Mouse (Mus musculus) CH12.LX (cell line): ENCODE data around the gene Atp6v1g2. TPM values are rescaled to one million over a fixed set of nuclear protein-coding genes. Genes with fewer than 3 reads are reported as not detected.
A peak's percentile ranks its signal among the peaks of the same experiment; 100 is the strongest.

Source experiments
- DNase-seq: peaks from one replicate; pipeline ENCODE4 v3.0.0-alpha.2; 2013; ENCODE audit errors: extremely low read depth
- H3K27ac ChIP-seq: 2 replicates; pipeline ENCODE4 v1.5.1; 2012; ENCODE audit warnings: low read depth, mild to moderate bottlenecking, control low read depth, moderate library complexity; ENCODE audit not compliant: insufficient read depth
- H3K27me3 ChIP-seq: replicated peaks from 2 replicates; pipeline ENCODE3; 2012; ENCODE audit warnings: inconsistent platforms
- H3K36me3 ChIP-seq, 2 experiments: replicated peaks in 1 of 2; 2 replicates each; pipeline versions ENCODE3 to v1.6.1; 2012; ENCODE audit warnings: inconsistent platforms in 1 of 2, low read length in 1 of 2, mild to moderate bottlenecking in 1 of 2, mixed read lengths in 1 of 2, moderate library complexity in 1 of 2; ENCODE audit not compliant: control insufficient read depth in 1 of 2, insufficient read depth in 1 of 2
- H3K4me1 ChIP-seq, 2 experiments: 2 replicates each; pipeline ENCODE4 v1.6.1; 2012; ENCODE audit warnings: inconsistent platforms in 1 of 2, moderate library complexity in 1 of 2; ENCODE audit not compliant: insufficient read depth in 2 of 2, control insufficient read depth in 1 of 2
- H3K4me2 ChIP-seq: 2 replicates; pipeline ENCODE4 v1.6.1; 2012; ENCODE audit warnings: low read depth, mild to moderate bottlenecking, control low read depth; ENCODE audit not compliant: poor library complexity, insufficient read depth, severe bottlenecking
- H3K4me3 ChIP-seq, 3 experiments: fragments of 150-350 bp in 1 of 3; sonication (generic) in 1 of 3; replicated peaks in 1 of 3; 2 replicates each; pipeline versions ENCODE3 to v1.5.1; 2011 to 2012; ENCODE audit warnings: low read depth in 2 of 3, low read length in 2 of 3, mild to moderate bottlenecking in 2 of 3, moderate library complexity in 2 of 3, control low read depth in 1 of 3, improper control_type of control experiment in 1 of 3, inconsistent platforms in 1 of 3, mixed read lengths in 1 of 3; ENCODE audit not compliant: poor library complexity in 1 of 3
- H3K79me2 ChIP-seq: replicated peaks from 2 replicates; pipeline ENCODE4 v1.6.1; 2012; ENCODE audit warnings: mild to moderate bottlenecking, moderate library complexity; ENCODE audit not compliant: control insufficient read depth, poor library complexity, insufficient read depth, severe bottlenecking; ENCODE audit errors: extremely low read depth
- H3K9ac ChIP-seq: 2 replicates; pipeline ENCODE4 v1.6.1; 2012; ENCODE audit warnings: low read depth, mild to moderate bottlenecking, control low read depth, moderate library complexity; ENCODE audit not compliant: insufficient read depth
- H3K9me3 ChIP-seq: replicated peaks from 2 replicates; pipeline ENCODE3; 2012; ENCODE audit warnings: low read length, inconsistent platforms, mixed read lengths
- BHLHE40 ChIP-seq: IDR thresholded peaks from 2 replicates; pipeline ENCODE4 v1.6.1; 2011; ENCODE audit warnings: mild to moderate bottlenecking, low read depth, low read length, improper control_type of control experiment
- CHD1 ChIP-seq: IDR thresholded peaks from 2 replicates; pipeline ENCODE4 v1.6.1; 2012; ENCODE audit warnings: low read depth, low read length, improper control_type of control experiment, inconsistent platforms
- CTCF ChIP-seq, 2 experiments: IDR thresholded peaks in 1 of 2; conservative IDR thresholded peaks in 1 of 2; 2 replicates each; pipeline ENCODE4 v1.5.1; 2011 to 2012; ENCODE audit warnings: low read depth in 2 of 2, low read length in 2 of 2, improper control_type of control experiment in 1 of 2, inconsistent platforms in 1 of 2, mild to moderate bottlenecking in 1 of 2, moderate library complexity in 1 of 2
- ELF1 ChIP-seq: IDR thresholded peaks from 2 replicates; pipeline ENCODE4 v1.6.1; 2014; ENCODE audit warnings: low read depth, mild to moderate bottlenecking, inconsistent platforms, low read length, improper control_type of control experiment
- EP300 ChIP-seq: IDR thresholded peaks from 2 replicates; pipeline ENCODE4 v1.6.1; 2011; ENCODE audit warnings: low read length, improper control_type of control experiment
- ETS1 ChIP-seq: conservative IDR thresholded peaks from 2 replicates; pipeline ENCODE4 v1.6.1; 2012; ENCODE audit warnings: low read depth, mild to moderate bottlenecking, inconsistent platforms, low read length, improper control_type of control experiment, moderate library complexity
- IRF4 ChIP-seq: IDR thresholded peaks from 2 replicates; pipeline ENCODE4 v1.6.1; 2014; ENCODE audit warnings: low read depth, mild to moderate bottlenecking, inconsistent platforms, low read length, improper control_type of control experiment
- JUN ChIP-seq: IDR thresholded peaks from 2 replicates; pipeline ENCODE4 v1.6.1; 2011; ENCODE audit warnings: low read depth, mild to moderate bottlenecking, low read length, improper control_type of control experiment, moderate library complexity; ENCODE audit not compliant: insufficient read depth
- MAX ChIP-seq: IDR thresholded peaks from 2 replicates; pipeline ENCODE4 v1.6.1; 2011; ENCODE audit warnings: low read length, improper control_type of control experiment
- MEF2A ChIP-seq: IDR thresholded peaks from 2 replicates; pipeline ENCODE4 v1.6.1; 2014; ENCODE audit warnings: low read depth, mild to moderate bottlenecking, inconsistent platforms, low read length, improper control_type of control experiment, borderline replicate concordance
- MYC ChIP-seq: IDR thresholded peaks from 2 replicates; pipeline ENCODE4 v1.6.1; 2011; ENCODE audit warnings: low read depth, mild to moderate bottlenecking, improper control_type of control experiment, low read length
- POLR2AphosphoS2 ChIP-seq: IDR thresholded peaks from 2 replicates; pipeline ENCODE4 v1.6.1; 2011; ENCODE audit warnings: low read depth, low read length, improper control_type of control experiment
- TBP ChIP-seq: conservative IDR thresholded peaks from 2 replicates; pipeline ENCODE4 v1.6.1; 2011; ENCODE audit warnings: low read depth, low read length, improper control_type of control experiment
- TCF12 ChIP-seq: IDR thresholded peaks from 2 replicates; pipeline ENCODE4 v1.6.1; 2014; ENCODE audit warnings: low read depth, mild to moderate bottlenecking, inconsistent platforms, low read length, improper control_type of control experiment
- UBTF ChIP-seq: IDR thresholded peaks from 2 replicates; pipeline ENCODE4 v1.6.1; 2012; ENCODE audit warnings: low read depth, mild to moderate bottlenecking, inconsistent platforms, low read length, improper control_type of control experiment, moderate library complexity
- ZKSCAN1 ChIP-seq: IDR thresholded peaks from 2 replicates; pipeline ENCODE4 v1.6.1; 2012; ENCODE audit warnings: low read depth, inconsistent platforms, low read length, improper control_type of control experiment, borderline replicate concordance
- ZNF384 ChIP-seq: IDR thresholded peaks from 2 replicates; pipeline ENCODE4 v1.6.1; 2012; ENCODE audit warnings: low read depth, low read length, improper control_type of control experiment, inconsistent platforms
- dilution Hi-C: fragments of 300-500 bp; cut with MboI; formaldehyde crosslinking; loops from 2 replicates; pipeline ENCODE4 v1.14.3; 2020; ENCODE audit warnings: low sequenced_read_pairs; ENCODE audit not compliant: extremely low pct_unique_long_range_greater_than_20kb, extremely low pct_ligation_motif_present
- in situ Hi-C: fragments of 300-500 bp; cut with MboI; formaldehyde crosslinking; loops from 3 replicates; pipeline ENCODE4 v1.14.3; 2019; ENCODE audit warnings: low sequenced_read_pairs, low pct_ligation_motif_present, low pct_unique_long_range_greater_than_20kb, mixed read lengths
- polyA plus RNA-seq: library from polyadenylated mRNA; unstranded; fragments of >175 nt; gene quantifications from 2 replicates; pipeline ENCODE4 v1.2.1, GENCODE M21; 2012; ENCODE audit warnings: low read depth; ENCODE audit not compliant: insufficient read length
- total RNA-seq, 2 experiments: library from RNA; depleted of rRNA; stranded (reverse); fragments of 300-350 nt in 1 of 2; fragments of >200 nt in 1 of 2; gene quantifications; 2 replicates each; pipeline ENCODE4 v1.2.3; 2012 to 2014

Atp6v1g2 gene
- total and polyA plus RNA-seq, 3 experiments, result 0.23 to 1.4 (median 0.76) TPM

GRCm38 (mm10) chr17:35191723-35192122 lies 41.7 kb upstream of the Atp6v1g2 start:
- no peaks in the 10 kb centered on the region for H3K27me3 ChIP-seq
- dilution Hi-C loops (no loop called here), in situ Hi-C loops (no loop called here)
- no peak for DNase-seq
- no peaks in the 10 kb centered on the region; the same call in 1 of the 2 replicates for H3K79me2 ChIP-seq
- H3K36me3 ChIP-seq, result no peaks in the 10 kb centered on the region
- no peaks in the 10 kb centered on the region for H3K9me3 ChIP-seq
- no peak overlapping the region for H3K4me2 ChIP-seq
- no peak overlapping the region for H3K4me3 ChIP-seq
- H3K9ac ChIP-seq, result no peak overlapping the region
- no peak overlapping the region for H3K27ac ChIP-seq
- TF ChIP-seq ZKSCAN1 (no peak), CHD1 (no peak), CTCF (conservative IDR thresholded peaks at IDR 0.05 in 1 of 2, IDR thresholded peaks at IDR 0.05 in 1 of 2; ENCODE audit: low read depth in 2 of 2, low read length in 2 of 2) (peak; percentile 9 to 27; a peak in 2 of 4 replicates), JUN (no peak)
- peaks cover 31 to 51% of the 10 kb centered on the region in 2 experiments for H3K4me1 ChIP-seq

GRCm38 (mm10) chr17:35192924-35193323 lies 40.5 kb upstream of the Atp6v1g2 start:
- TF ChIP-seq ZNF384 (peak; percentile 82), MEF2A (peak; percentile 39; the same call in 1 of the 2 replicates), EP300 (peak; percentile 59), TBP (peak; percentile 95), TCF12 (peak; percentile 16; the same call in 1 of the 2 replicates), POLR2AphosphoS2 (no peak), BHLHE40 (peak; percentile 46; the same call in 1 of the 2 replicates), ELF1 (no peak), MAX (no peak), IRF4 (peak; percentile 55; the same call in 1 of the 2 replicates), UBTF (peak; percentile 93), ETS1 (peak; percentile 36; the same call in 1 of the 2 replicates), MYC (0 out of 2 replicates have a peak, but pooled peaks have one; percentile 57)
- no peaks in the 10 kb centered on the region for H3K36me3 ChIP-seq
- H3K4me1 ChIP-seq, result peaks cover 32 to 47% of the 10 kb centered on the region in 2 experiments
- H3K79me2 ChIP-seq, result no peaks in the 10 kb centered on the region; the same call in 1 of the 2 replicates
- no peaks in the 10 kb centered on the region for H3K9me3 ChIP-seq
- H3K4me2 ChIP-seq, result peak overlapping the region; percentile 87; the same call in 1 of the 2 replicates
- peak overlapping the region; percentile 71; the same call in 1 of the 2 replicates for H3K9ac ChIP-seq
- no peak overlapping the region for H3K4me3 ChIP-seq
- no peaks in the 10 kb centered on the region for H3K27me3 ChIP-seq
- in situ Hi-C loops, result no loop called here
- DNase-seq, result no peak
- peak overlapping the region; percentile 96 for H3K27ac ChIP-seq
- dilution Hi-C loops, result no loop called here
